Mouse (Mus musculus) bone marrow macrophage, adult 2 months (primary cell): ENCODE data around the gene Ccdc38. TPM values are rescaled to one million over a fixed set of nuclear protein-coding genes. Genes with fewer than 3 reads are reported as not detected.

ENCODE experiments used
- H3K27ac ChIP-seq: 2 replicates; pipeline ENCODE4 v1.5.1; 2012; ENCODE audit warnings: low read depth, low read length; ENCODE audit not compliant: insufficient read depth
- H3K4me1 ChIP-seq: 2 replicates; pipeline ENCODE4 v1.6.1; 2012; ENCODE audit warnings: low read length; ENCODE audit not compliant: control insufficient read depth, insufficient read depth
- H3K4me3 ChIP-seq: 2 replicates; pipeline ENCODE4 v1.5.1; 2012; ENCODE audit warnings: mild to moderate bottlenecking, low read length, moderate library complexity; ENCODE audit not compliant: insufficient read depth
- CTCF ChIP-seq: IDR thresholded peaks from 2 replicates; pipeline ENCODE4 v1.5.1; 2012; ENCODE audit warnings: low read depth, mild to moderate bottlenecking, low read length, moderate library complexity
- POLR2A ChIP-seq: IDR thresholded peaks from 2 replicates; pipeline ENCODE4 v1.6.1; 2012; ENCODE audit warnings: mild to moderate bottlenecking, low read depth, low read length, borderline replicate concordance
- polyA plus RNA-seq: library from polyadenylated mRNA; stranded (reverse); fragments of >200 nt; gene quantifications from 2 replicates; pipeline ENCODE4 v1.2.4, GENCODE M21; 2012; ENCODE audit not compliant: missing spikeins, insufficient read depth, insufficient read length

The Ccdc38 gene
- polyA plus RNA-seq, 1 experiment, result not detected

DNA sequence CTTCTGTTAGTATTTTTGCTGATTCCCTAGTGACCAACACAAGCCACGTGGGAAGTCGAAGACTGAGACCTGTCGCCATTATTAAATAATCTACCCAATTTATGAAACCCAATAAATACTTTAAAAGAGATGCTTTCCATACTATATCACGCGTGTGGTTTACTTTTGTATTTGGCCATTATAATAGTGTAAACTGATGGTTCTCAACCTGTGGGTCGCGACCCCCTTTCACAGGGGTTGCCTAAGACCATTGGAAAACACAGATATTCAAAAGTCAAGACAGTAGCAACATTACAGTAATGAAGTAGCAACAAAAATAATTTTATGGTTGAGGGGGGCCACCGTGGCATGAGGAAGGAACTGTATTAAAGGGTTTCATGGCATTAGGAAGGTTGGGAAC is 21.3 kb upstream of the Ccdc38 start:
- Histone ChIP-seq H3K4me3 (no peak overlapping the region), H3K27ac (no peak overlapping the region), H3K4me1 (peaks cover 2% of the 10 kb centered on the region; the same call in 1 of the 2 replicates)
- no peak for TF ChIP-seq CTCF
- no peak for TF ChIP-seq POLR2A

DNA sequence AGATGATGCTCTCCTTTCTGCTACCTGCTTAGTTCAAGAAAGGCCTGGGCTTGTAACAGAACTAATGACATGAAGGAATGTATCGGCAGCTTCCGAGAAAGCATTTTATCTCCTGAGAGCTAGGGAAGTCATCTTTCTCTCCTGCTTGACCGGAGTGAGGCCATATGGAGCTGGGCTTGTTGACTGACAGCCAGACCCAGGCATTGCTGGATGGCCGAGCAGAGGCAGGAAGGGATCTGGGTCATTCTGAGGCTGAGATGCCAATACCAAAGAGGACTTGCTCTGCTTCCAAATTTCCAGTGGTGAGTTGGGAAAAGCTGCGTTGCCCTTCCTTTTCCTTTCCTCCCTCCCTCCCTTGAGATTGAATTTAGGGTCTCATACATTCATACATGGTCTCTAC is 20.7 kb upstream of the Ccdc38 start:
- H3K27ac ChIP-seq, result no peak overlapping the region
- TF ChIP-seq CTCF (no peak), POLR2A (no peak)

GRCm38 (mm10) chr10:93520994-93521393 is 19.4 kb upstream of the Ccdc38 start:
- no peak for TF ChIP-seq CTCF
- TF ChIP-seq POLR2A, result no peak
- no peak overlapping the region for H3K4me3 ChIP-seq
- peaks cover 2% of the 10 kb centered on the region; the same call in 1 of the 2 replicates for H3K4me1 ChIP-seq
- H3K27ac ChIP-seq, result no peak overlapping the region

More for the DNA sequence above, 20.7 kb upstream of the Ccdc38 start:
- Histone ChIP-seq H3K4me3 (no peak overlapping the region), H3K4me1 (peaks cover 2% of the 10 kb centered on the region; the same call in 1 of the 2 replicates)

DNA sequence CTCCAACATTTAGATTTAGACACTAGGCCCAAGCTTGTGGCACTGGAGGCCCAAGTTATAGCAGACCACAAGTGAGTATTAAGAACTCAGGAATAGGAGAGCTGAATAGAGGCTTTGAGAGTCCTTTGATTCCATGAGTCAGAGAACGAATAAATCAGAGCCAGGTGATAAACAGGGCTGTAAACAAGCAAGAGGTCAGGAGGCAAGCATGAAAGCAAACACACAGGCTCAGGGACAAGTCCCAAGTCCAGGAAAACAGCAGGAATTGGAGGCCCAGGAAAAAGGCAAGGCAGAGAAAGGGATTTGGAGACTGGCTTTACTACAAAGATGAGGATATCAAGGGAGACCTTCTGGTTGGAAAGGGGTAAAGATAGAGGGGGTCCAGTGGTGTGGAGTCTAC is 15.1 kb upstream of the Ccdc38 start:
- peaks cover 2% of the 10 kb centered on the region; the same call in 1 of the 2 replicates for H3K4me1 ChIP-seq
- H3K4me3 ChIP-seq, result no peak overlapping the region
- no peak overlapping the region for H3K27ac ChIP-seq
- TF ChIP-seq CTCF (no peak), POLR2A (no peak)

DNA sequence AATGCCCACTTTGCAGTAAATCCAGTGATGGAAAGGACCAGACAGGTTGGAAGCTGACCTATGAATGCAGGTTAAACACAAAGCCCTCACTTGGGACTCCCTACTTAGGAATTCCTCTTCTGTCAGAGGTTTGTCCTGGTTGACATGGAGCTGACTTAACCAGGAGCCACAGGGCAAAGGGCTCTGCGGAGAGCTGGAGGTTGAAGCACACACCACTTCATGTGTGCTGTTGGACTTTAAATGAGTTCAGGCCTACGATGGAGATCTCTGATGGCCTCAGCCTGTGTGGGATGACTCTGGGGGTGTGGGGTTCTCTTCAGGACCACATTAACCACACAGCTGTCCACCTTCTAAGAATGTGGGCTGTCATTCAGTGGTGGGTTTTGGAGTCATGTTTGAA is 2.1 kb upstream of the Ccdc38 start:
- TF ChIP-seq POLR2A (no peak), CTCF (no peak)
- peaks cover 12% of the 10 kb centered on the region for H3K4me1 ChIP-seq
- H3K4me3 ChIP-seq, result no peak overlapping the region
- no peak overlapping the region for H3K27ac ChIP-seq

GRCm38 (mm10) chr10:93538818-93539217 is 1.6 kb upstream of the Ccdc38 start:
- H3K4me3 ChIP-seq, result no peak overlapping the region
- peaks cover 12% of the 10 kb centered on the region for H3K4me1 ChIP-seq
- TF ChIP-seq POLR2A, result no peak
- no peak for TF ChIP-seq CTCF
- H3K27ac ChIP-seq, result no peak overlapping the region

GRCm38 (mm10) chr10:93539775-93540430 is 529 bp upstream of the Ccdc38 start, which contains the start of gene Amdhd1:
TSS of gene Amdhd1 (minus strand) at chr10:93540033.
- H3K4me1 ChIP-seq, result peaks cover 12% of the 10 kb centered on the region
- TF ChIP-seq CTCF (peak; percentile 44; the same call in 1 of the 2 replicates), POLR2A (no peak)
- H3K4me3 ChIP-seq, result peak within 1 kb of the TSS; percentile 52
- no peak within 1 kb of the TSS for H3K27ac ChIP-seq

- Histone ChIP-seq H3K27ac (no peak overlapping the region), H3K4me3 (no peak overlapping the region), H3K4me1 (peaks cover 12% of the 10 kb centered on the region)
- TF ChIP-seq POLR2A (no peak), CTCF (no peak)
These were observed 1.2 kb downstream of the Ccdc38 start for GRCm38 (mm10) chr10:93541585-93541984.

GRCm38 (mm10) chr10:93542356-93542755 is 1.9 kb downstream of the Ccdc38 start:
- Histone ChIP-seq H3K4me1 (peaks cover 12% of the 10 kb centered on the region), H3K27ac (no peak overlapping the region), H3K4me3 (no peak overlapping the region)
- no peak for TF ChIP-seq POLR2A
- no peak for TF ChIP-seq CTCF

DNA sequence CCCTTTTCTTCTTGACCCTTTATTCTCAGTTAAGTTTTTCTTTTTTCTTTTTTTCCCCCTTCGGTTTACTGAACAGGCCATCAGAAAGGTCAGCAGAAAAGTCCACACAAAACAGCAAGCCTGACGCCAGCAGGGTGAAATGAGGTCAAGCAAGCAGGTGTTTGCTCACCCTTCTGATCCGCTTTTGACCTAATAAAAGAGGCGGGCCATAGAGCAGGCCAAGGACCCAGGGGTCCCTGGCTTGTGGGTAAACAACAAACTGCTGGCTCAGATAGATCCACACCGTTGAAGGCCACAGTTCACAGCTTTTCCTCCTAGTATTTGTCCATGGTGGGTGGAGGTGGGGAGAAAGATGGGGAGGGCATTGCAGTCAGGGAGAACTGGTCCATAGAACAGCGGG is 2.7 kb downstream of the Ccdc38 start:
- Histone ChIP-seq H3K4me1 (peaks cover 12% of the 10 kb centered on the region), H3K4me3 (no peak overlapping the region), H3K27ac (no peak overlapping the region)
- TF ChIP-seq CTCF (no peak), POLR2A (no peak)
